Mouse (Mus musculus) embryonic facial prominence, embryonic 11.5 days (tissue): ENCODE measurements around the gene Alk. TPM values are rescaled to one million over a fixed set of nuclear protein-coding genes. Genes with fewer than 3 reads are reported as not detected.

Source experiments
- ATAC-seq: fragments of 200-750 bp; cut with Nextera tagmentation; replicated peaks from 2 replicates; pipeline ENCODE4 v1.8.0; 2017; ENCODE audit warnings: low read depth; ENCODE audit not compliant: insufficient number of reproducible peaks, low FRiP score, low TSS enrichment
- DNase-seq: peaks from one replicate; pipeline ENCODE4 v3.0.0-alpha.2; 2015; ENCODE audit warnings: low spot score
- H3K27ac ChIP-seq: fragments of 300-500 bp; sonication (generic); replicated peaks from 2 replicates; pipeline ENCODE4 v1.5.1; 2014; ENCODE audit warnings: mild to moderate bottlenecking, low read depth, low read length, control low read depth
- H3K27me3 ChIP-seq: fragments of 300-500 bp; sonication (generic); 2 replicates; pipeline ENCODE4 v1.6.1; 2014; ENCODE audit warnings: mild to moderate bottlenecking, low read length, moderate library complexity, mixed read lengths; ENCODE audit not compliant: control insufficient read depth, insufficient read depth
- H3K36me3 ChIP-seq: fragments of 300-500 bp; sonication (generic); replicated peaks from 2 replicates; pipeline ENCODE4 v1.6.1; 2014; ENCODE audit warnings: low read depth, mild to moderate bottlenecking, low read length, moderate library complexity, mixed read lengths; ENCODE audit not compliant: control insufficient read depth, insufficient read depth
- H3K4me1 ChIP-seq: fragments of 300-500 bp; sonication (generic); 2 replicates; pipeline ENCODE4 v1.6.1; 2014; ENCODE audit warnings: low read length, mixed read lengths; ENCODE audit not compliant: control insufficient read depth, insufficient read depth
- H3K4me2 ChIP-seq: fragments of 300-500 bp; sonication (generic); 2 replicates; pipeline ENCODE4 v1.6.1; 2014; ENCODE audit warnings: low read depth, mild to moderate bottlenecking, control low read depth, low read length, moderate library complexity
- H3K4me3 ChIP-seq: fragments of 300-500 bp; sonication (generic); 2 replicates; pipeline ENCODE4 v1.5.1; 2014; ENCODE audit warnings: low read depth, low read length, control low read depth
- H3K9ac ChIP-seq: fragments of 300-500 bp; sonication (generic); replicated peaks from 2 replicates; pipeline ENCODE4 v1.6.1; 2014; ENCODE audit warnings: mild to moderate bottlenecking, control low read depth, low read length
- H3K9me3 ChIP-seq: fragments of 300-500 bp; sonication (generic); replicated peaks from 2 replicates; pipeline ENCODE4 v1.6.1; 2016; ENCODE audit warnings: mild to moderate bottlenecking, low read length, inconsistent platforms, mixed read lengths; ENCODE audit not compliant: control insufficient read depth
- WGBS: fragments of 180-500 bp; shearing (Covaris S2); extraction: QIAGEN DNeasy Blood & Tissue Kit; methylation state at CpG from one replicate; pipeline ENCODE4 v1.1.7; 2014; 5-methylcytosine and 5-hydroxymethylcytosine counted together
- polyA plus RNA-seq: library from polyadenylated mRNA; unstranded; fragments of >200 nt; fragmentation: Nextera tagmentation; extraction: Ambion mirVana; gene quantifications from 2 replicates; pipeline ENCODE4 v1.2.1, GENCODE M21; 2014

The Alk gene
- polyA plus RNA-seq, 1 experiment from 2014 or later = 0.38 TPM

- no peaks in the 10 kb centered on the region for H3K36me3 ChIP-seq
- no peak overlapping the region for H3K4me2 ChIP-seq
- H3K4me3 ChIP-seq = no peak overlapping the region
- H3K27ac ChIP-seq = no peak overlapping the region
- H3K4me1 ChIP-seq = no peaks in the 10 kb centered on the region
- no peak overlapping the region for H3K9ac ChIP-seq
- ATAC-seq (no peak), DNase-seq (no peak)
- WGBS = 50% methylated on average over 6 of the region's 6 CpGs
- H3K9me3 ChIP-seq = no peaks in the 10 kb centered on the region
- H3K27me3 ChIP-seq = no peaks in the 10 kb centered on the region
Measured at GRCm38 (mm10) chr17:71941436-71941835, 663.0 kb downstream of the Alk start.

GRCm38 (mm10) chr17:71936681-71937080 lies 667.7 kb downstream of the Alk start:
- no peaks in the 10 kb centered on the region for H3K4me1 ChIP-seq
- H3K27ac ChIP-seq = no peak overlapping the region
- H3K9ac ChIP-seq = no peak overlapping the region
- no peak overlapping the region for H3K4me2 ChIP-seq
- H3K9me3 ChIP-seq = no peaks in the 10 kb centered on the region
- H3K36me3 ChIP-seq = no peaks in the 10 kb centered on the region
- H3K4me3 ChIP-seq = no peak overlapping the region
- no peaks in the 10 kb centered on the region for H3K27me3 ChIP-seq
- ATAC-seq (no peak), DNase-seq (no peak)

GRCm38 (mm10) chr17:71935837-71936236 lies 668.6 kb downstream of the Alk start:
- no peak overlapping the region for H3K4me2 ChIP-seq
- no peak overlapping the region for H3K9ac ChIP-seq
- no peaks in the 10 kb centered on the region for H3K27me3 ChIP-seq
- H3K4me3 ChIP-seq = no peak overlapping the region
- 89% methylated on average over 10 of the region's 10 CpGs for WGBS
- H3K9me3 ChIP-seq = no peaks in the 10 kb centered on the region
- H3K27ac ChIP-seq = no peak overlapping the region
- H3K36me3 ChIP-seq = no peaks in the 10 kb centered on the region
- ATAC-seq (no peak), DNase-seq (no peak)
- H3K4me1 ChIP-seq = no peaks in the 10 kb centered on the region

GRCm38 (mm10) chr17:71935336-71935735 lies 669.1 kb downstream of the Alk start:
- DNase-seq = no peak
- no peaks in the 10 kb centered on the region for H3K36me3 ChIP-seq
- no peak overlapping the region for H3K27ac ChIP-seq
- H3K4me2 ChIP-seq = no peak overlapping the region
- WGBS = 29% methylated on average over 3 of the region's 3 CpGs
- no peaks in the 10 kb centered on the region for H3K4me1 ChIP-seq
- H3K9ac ChIP-seq = no peak overlapping the region
- no peak overlapping the region for H3K4me3 ChIP-seq
- ATAC-seq = no peak
- H3K27me3 ChIP-seq = no peaks in the 10 kb centered on the region
- no peaks in the 10 kb centered on the region for H3K9me3 ChIP-seq

GRCm38 (mm10) chr17:71914941-71915340 lies 689.5 kb downstream of the Alk start:
- Histone ChIP-seq H3K9me3 (no peaks in the 10 kb centered on the region), H3K27me3 (no peaks in the 10 kb centered on the region), H3K9ac (no peak overlapping the region), H3K4me1 (no peaks in the 10 kb centered on the region), H3K4me3 (no peak overlapping the region), H3K27ac (no peak overlapping the region), H3K36me3 (no peaks in the 10 kb centered on the region), H3K4me2 (no peak overlapping the region)
- DNase-seq (no peak), ATAC-seq (no peak)
- WGBS = 82% methylated on average over 5 of the region's 5 CpGs

- no peaks in the 10 kb centered on the region for H3K4me1 ChIP-seq
- H3K36me3 ChIP-seq = no peaks in the 10 kb centered on the region
- DNase-seq (no peak), ATAC-seq (no peak)
- H3K4me2 ChIP-seq = no peak overlapping the region
- no peak overlapping the region for H3K9ac ChIP-seq
- H3K27me3 ChIP-seq = no peaks in the 10 kb centered on the region
- WGBS = 68% methylated on average over 3 of the region's 3 CpGs
- no peaks in the 10 kb centered on the region for H3K9me3 ChIP-seq
- H3K4me3 ChIP-seq = no peak overlapping the region
- no peak overlapping the region for H3K27ac ChIP-seq
Measured at GRCm38 (mm10) chr17:71914541-71914940, 689.9 kb downstream of the Alk start.

- H3K36me3 ChIP-seq = no peaks in the 10 kb centered on the region
- ATAC-seq (no peak), DNase-seq (no peak)
- no peak overlapping the region for H3K4me2 ChIP-seq
- no peak overlapping the region for H3K4me3 ChIP-seq
- no peaks in the 10 kb centered on the region for H3K4me1 ChIP-seq
- H3K27ac ChIP-seq = no peak overlapping the region
- H3K9me3 ChIP-seq = no peaks in the 10 kb centered on the region
- no peak overlapping the region for H3K9ac ChIP-seq
- WGBS = 73% methylated on average over 3 of the region's 3 CpGs
- H3K27me3 ChIP-seq = no peaks in the 10 kb centered on the region
Measured at GRCm38 (mm10) chr17:71913188-71913587, 691.2 kb downstream of the Alk start.

- ATAC-seq (no peak), DNase-seq (no peak)
- 51% methylated on average over 3 of the region's 3 CpGs for WGBS
- H3K4me2 ChIP-seq = no peak overlapping the region
- no peaks in the 10 kb centered on the region for H3K4me1 ChIP-seq
- H3K9me3 ChIP-seq = no peaks in the 10 kb centered on the region
- no peaks in the 10 kb centered on the region for H3K27me3 ChIP-seq
- H3K4me3 ChIP-seq = no peak overlapping the region
- H3K9ac ChIP-seq = no peak overlapping the region
- no peak overlapping the region for H3K27ac ChIP-seq
- no peaks in the 10 kb centered on the region for H3K36me3 ChIP-seq
Measured at GRCm38 (mm10) chr17:71909107-71909506, 695.3 kb downstream of the Alk start.
